Mouse (Mus musculus) embryonic facial prominence, embryonic 11.5 days (tissue): Measurements from ENCODE around the gene Rrp7a. TPM values are rescaled to one million over a fixed set of nuclear protein-coding genes. Genes with fewer than 3 reads are reported as not detected.

Source experiments
- ATAC-seq: fragments of 200-750 bp; cut with Nextera tagmentation; replicated peaks from 2 replicates; pipeline ENCODE4 v1.8.0; 2017; ENCODE audit warnings: low read depth; ENCODE audit not compliant: insufficient number of reproducible peaks, low FRiP score, low TSS enrichment
- DNase-seq: peaks from one replicate; pipeline ENCODE4 v3.0.0-alpha.2; 2015; ENCODE audit warnings: low spot score
- H3K27ac ChIP-seq: fragments of 300-500 bp; sonication (generic); replicated peaks from 2 replicates; pipeline ENCODE4 v1.5.1; 2014; ENCODE audit warnings: mild to moderate bottlenecking, low read depth, low read length, control low read depth
- H3K27me3 ChIP-seq: fragments of 300-500 bp; sonication (generic); 2 replicates; pipeline ENCODE4 v1.6.1; 2014; ENCODE audit warnings: mild to moderate bottlenecking, low read length, moderate library complexity, mixed read lengths; ENCODE audit not compliant: control insufficient read depth, insufficient read depth
- H3K36me3 ChIP-seq: fragments of 300-500 bp; sonication (generic); replicated peaks from 2 replicates; pipeline ENCODE4 v1.6.1; 2014; ENCODE audit warnings: low read depth, mild to moderate bottlenecking, low read length, moderate library complexity, mixed read lengths; ENCODE audit not compliant: control insufficient read depth, insufficient read depth
- H3K4me1 ChIP-seq: fragments of 300-500 bp; sonication (generic); 2 replicates; pipeline ENCODE4 v1.6.1; 2014; ENCODE audit warnings: low read length, mixed read lengths; ENCODE audit not compliant: control insufficient read depth, insufficient read depth
- H3K4me2 ChIP-seq: fragments of 300-500 bp; sonication (generic); 2 replicates; pipeline ENCODE4 v1.6.1; 2014; ENCODE audit warnings: low read depth, mild to moderate bottlenecking, control low read depth, low read length, moderate library complexity
- H3K4me3 ChIP-seq: fragments of 300-500 bp; sonication (generic); 2 replicates; pipeline ENCODE4 v1.5.1; 2014; ENCODE audit warnings: low read depth, low read length, control low read depth
- H3K9ac ChIP-seq: fragments of 300-500 bp; sonication (generic); replicated peaks from 2 replicates; pipeline ENCODE4 v1.6.1; 2014; ENCODE audit warnings: mild to moderate bottlenecking, control low read depth, low read length
- H3K9me3 ChIP-seq: fragments of 300-500 bp; sonication (generic); replicated peaks from 2 replicates; pipeline ENCODE4 v1.6.1; 2016; ENCODE audit warnings: mild to moderate bottlenecking, low read length, inconsistent platforms, mixed read lengths; ENCODE audit not compliant: control insufficient read depth
- WGBS: fragments of 180-500 bp; shearing (Covaris S2); extraction: QIAGEN DNeasy Blood & Tissue Kit; methylation state at CpG from one replicate; pipeline ENCODE4 v1.1.7; 2014; 5-methylcytosine and 5-hydroxymethylcytosine counted together
- polyA plus RNA-seq: library from polyadenylated mRNA; unstranded; fragments of >200 nt; fragmentation: Nextera tagmentation; extraction: Ambion mirVana; gene quantifications from 2 replicates; pipeline ENCODE4 v1.2.1, GENCODE M21; 2014

The Rrp7a gene
- polyA plus RNA-seq, 1 experiment from 2014 or later: 57.9 TPM

GRCm38 (mm10) chr15:83070942-83071341 is 51.7 kb downstream of the Rrp7a start:
- no peak for ATAC-seq

GRCm38 (mm10) chr15:83068270-83068669 is 54.3 kb downstream of the Rrp7a start:
- Histone ChIP-seq H3K27me3 (no peaks in the 10 kb centered on the region), H3K4me3 (no peak overlapping the region), H3K36me3 (no peaks in the 10 kb centered on the region), H3K9me3 (no peaks in the 10 kb centered on the region), H3K9ac (no peak overlapping the region), H3K4me2 (no peak overlapping the region), H3K27ac (no peak overlapping the region), H3K4me1 (no peaks in the 10 kb centered on the region)
- ATAC-seq: no peak
- no peak for DNase-seq
- 92% methylated on average over 5 of the region's 5 CpGs for WGBS

More at GRCm38 (mm10) chr15:83070942-83071341, 51.7 kb downstream of the Rrp7a start:
- H3K9ac ChIP-seq: no peak overlapping the region
- H3K27me3 ChIP-seq: 0 out of 2 replicates have a peak, but pooled peaks cover 2% of the 10 kb centered on the region
- H3K4me2 ChIP-seq: no peak overlapping the region
- H3K36me3 ChIP-seq: no peaks in the 10 kb centered on the region
- no peaks in the 10 kb centered on the region for H3K9me3 ChIP-seq
- 86% methylated on average over 3 of the region's 3 CpGs for WGBS
- no peak overlapping the region for H3K27ac ChIP-seq
- no peak for DNase-seq
- H3K4me3 ChIP-seq: no peak overlapping the region
- no peaks in the 10 kb centered on the region for H3K4me1 ChIP-seq

GRCm38 (mm10) chr15:83065543-83065942 is 57.1 kb downstream of the Rrp7a start:
- ATAC-seq: no peak

More at GRCm38 (mm10) chr15:83065543-83065942, 57.1 kb downstream of the Rrp7a start:
- Histone ChIP-seq H3K9ac (no peak overlapping the region), H3K36me3 (no peaks in the 10 kb centered on the region), H3K9me3 (no peaks in the 10 kb centered on the region), H3K4me3 (no peak overlapping the region), H3K4me2 (no peak overlapping the region), H3K27me3 (no peaks in the 10 kb centered on the region), H3K27ac (no peak overlapping the region), H3K4me1 (no peaks in the 10 kb centered on the region)
- 90% methylated on average over 4 of the region's 4 CpGs for WGBS
- DNase-seq: no peak

Other genes starting within 250 kb of the Rrp7a start
- gene Tcf20, start 134.9 kb downstream of the Rrp7a start, polyA plus RNA-seq: 13.6 and 15.1 TPM in 2 replicates
- gene Nfam1, start 89.5 kb downstream of the Rrp7a start, polyA plus RNA-seq: 2.1 and 2.4 TPM in 2 replicates
- 43.5 and 48.0 TPM in 2 replicates for gene Serhl, start 33.3 kb downstream of the Rrp7a start, polyA plus RNA-seq
- gene Poldip3, start 26.6 kb upstream of the Rrp7a start, polyA plus RNA-seq: 161 and 174 TPM in 2 replicates
- gene Cyb5r3, start 49.8 kb upstream of the Rrp7a start, polyA plus RNA-seq: 106 and 117 TPM in 2 replicates
- 0.28 and 1.1 TPM in 2 replicates for gene A4galt, start 129.0 kb upstream of the Rrp7a start, polyA plus RNA-seq
- gene Arfgap3, start 227.4 kb upstream of the Rrp7a start, polyA plus RNA-seq: 37.0 and 40.8 TPM in 2 replicates